30 mouse cellular contexts compared by ENCODE assay signal in the genomic region with DNA sequence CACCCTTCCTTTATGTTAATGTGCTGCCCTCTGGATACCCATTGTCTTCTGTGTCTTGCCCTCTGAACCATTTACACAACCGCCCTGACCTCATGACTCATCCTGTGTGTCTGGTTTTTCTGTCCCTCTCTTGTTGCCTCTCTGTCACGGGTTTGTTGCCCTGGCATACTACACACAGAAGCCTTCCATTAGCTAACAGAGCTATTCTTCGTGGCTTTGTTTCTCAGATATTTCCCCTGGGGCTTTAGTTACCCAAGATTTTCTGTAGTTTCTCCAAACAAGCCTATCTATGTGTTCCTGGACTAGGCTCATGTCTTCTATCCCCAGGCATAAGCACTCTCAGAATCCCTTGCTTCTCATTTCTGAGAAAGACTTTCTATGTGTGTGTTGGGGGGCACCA. TPM values are rescaled to one million over a fixed set of nuclear protein-coding genes. Genes with fewer than 3 reads are reported as not detected.
DNase-seq lines count a peak whose midpoint lies in the region; ATAC-seq and TF ChIP-seq lines count a peak whose summit lies in the region.
"Had no signal": no experiment of that assay in that cellular context is flagged by ENCODE, and none has a peak within 500 bp of the region (broad histone marks: within the 10 kb centered on the region; RNA-seq: fewer than 3 reads in every experiment).

No protein-coding gene starts in this region.

- H3K79me2 ChIP-seq in C2C12 (ENCODE audit: control insufficient read depth, insufficient read depth): no peaks in the 10 kb centered on the region

- peak; percentile 16 to 27 for DNase-seq in lung, adult 18-20 months
- no peak for DNase-seq in lung, postnatal 4 days
- DNase-seq in 3T3-L1 (ENCODE audit: low read depth, low spot score) (peak; percentile 43), adipocyte (ENCODE audit: low spot score) (peak; percentile 78)
- DNase-seq in cerebellum, adult 9-11 months: no peak
- DNase-seq in gastrocnemius, adult 8-10 months (ENCODE audit: low spot score in 2 of 2): no peak
- DNase-seq: adrenal gland, adult 2 months; adrenal gland, postnatal 14 days; cerebellum, adult 11-12 months; cerebellum, adult 8-10 months; cerebellum, postnatal 14 days; gastrocnemius, postnatal 10 days; gastrocnemius, postnatal 36 days; heart, adult 18-20 months; heart, postnatal 10 days; heart, postnatal 4 days; kidney, adult 18-20 months had no signal

- H3K4me3 ChIP-seq in C2C12 (ENCODE audit: insufficient read depth, poor library complexity, severe bottlenecking): no peak overlapping the region
- H3K4me3 ChIP-seq: forebrain, embryonic 12.5 days; forebrain, embryonic 15.5 days; heart, embryonic 12.5 days; heart, embryonic 15.5 days had no signal

- no peaks in the 10 kb centered on the region for H3K79me3 ChIP-seq in C2C12 (ENCODE audit: low read depth)

- H3K27me3 ChIP-seq in C2C12 (ENCODE audit: control insufficient read depth, insufficient read depth, insufficient read length): no peaks in the 10 kb centered on the region
- H3K27me3 ChIP-seq: forebrain, embryonic 12.5 days; forebrain, embryonic 15.5 days; heart, embryonic 12.5 days; heart, embryonic 15.5 days had no signal

- no peak for ATAC-seq in erythroblast, adult 5-6 weeks (replicated peaks; ENCODE audit: low FRiP score, poor library complexity, severe bottlenecking)
- ATAC-seq: forebrain, embryonic 15.5 days; hindbrain, postnatal 0 days; inflammation-experienced regulatory T-cells, adult 6 months; intestine, embryonic 16.5 days; Patski had no signal

- H3ac ChIP-seq in C2C12 (ENCODE audit: control insufficient read depth, insufficient read length, low read depth): no peak overlapping the region

- no peak for TF ChIP-seq CTCF in C2C12 (IDR thresholded peaks at IDR 0.05; ENCODE audit: control insufficient read depth, insufficient read depth, insufficient read length)

- no peaks in the 10 kb centered on the region for H3K36me3 ChIP-seq in C2C12 (ENCODE audit: control insufficient read depth, insufficient read depth)
- H3K36me3 ChIP-seq: forebrain, embryonic 12.5 days; forebrain, embryonic 15.5 days; heart, embryonic 12.5 days; heart, embryonic 15.5 days had no signal

TF ChIP-seq in C2C12, 6 proteins besides CTCF, POLR2A, EP300 and RAD21:
- peak; percentile 64 for TF ChIP-seq CEBPB (IDR thresholded peaks at IDR 0.05; ENCODE audit: low read depth)
- TF ChIP-seq FOSL1 (IDR thresholded peaks at IDR 0.05; ENCODE audit: insufficient read depth, low read length, poor library complexity, severe bottlenecking): no peak
- TF ChIP-seq MYOG (IDR thresholded peaks at IDR 0.05; ENCODE audit: control insufficient read depth, extremely low read depth, insufficient read length): no peak

RNA-seq across cellular contexts. Expression of a gene that starts 21.2 kb away (rescaled TPM):
- 0.07 TPM for polyA plus RNA-seq in C2C12 (2012; fragmentation: generic; extraction: Trizol)
- total RNA-seq in gastrocnemius, adult 8-10 months (2022): not detected
- not detected in 2 replicates for total RNA-seq in erythroblast, adult 5-6 weeks (2015; ENCODE audit: low replicate concordance)
- total RNA-seq in erythroblast, adult 5-6 weeks (2017; ENCODE audit: low replicate concordance): not detected in 2 replicates
- total RNA-seq: adrenal gland, postnatal 14 days; gastrocnemius, postnatal 10 days; gastrocnemius, postnatal 36 days; heart, postnatal 10 days; heart, postnatal 4 days; MEL had no signal
- polyA plus RNA-seq: adrenal gland, adult 2 months; embryonic facial prominence, embryonic 11.5 days; heart, embryonic 12.5 days; heart, embryonic 15.5 days; inflammation-experienced regulatory T-cells, adult 6 months; intestine, embryonic 16.5 days had no signal

RNA-seq across cellular contexts. Expression of a gene that starts 21.5 kb away (rescaled TPM):
- polyA plus RNA-seq in C2C12 (2012; fragmentation: generic; extraction: Trizol): 24.4 TPM
- 10 to 100 TPM; 18.5 to 29.8 (median 24.9) TPM for total RNA-seq in gastrocnemius, adult 8-10 months (2022)
- 11.7 and 16.7 TPM in 2 replicates for total RNA-seq in erythroblast, adult 5-6 weeks (2015; ENCODE audit: low replicate concordance)
- 2.8 and 6.1 TPM in 2 replicates for total RNA-seq in erythroblast, adult 5-6 weeks (2017; ENCODE audit: low replicate concordance)
- total RNA-seq: MEL had no signal

RNA-seq across cellular contexts. Expression of a gene that starts 22.1 kb away (rescaled TPM):
- polyA plus RNA-seq in C2C12 (2012; fragmentation: generic; extraction: Trizol): not detected
- not detected for total RNA-seq in gastrocnemius, adult 8-10 months (2022)
- total RNA-seq in erythroblast, adult 5-6 weeks (2015; ENCODE audit: low replicate concordance): not detected in 2 replicates
- total RNA-seq in erythroblast, adult 5-6 weeks (2017; ENCODE audit: low replicate concordance): not detected in 2 replicates
- total RNA-seq: adrenal gland, adult 2 months; adrenal gland, postnatal 14 days; gastrocnemius, postnatal 10 days; gastrocnemius, postnatal 36 days; heart, adult 18-20 months; heart, postnatal 10 days; heart, postnatal 4 days; MEL had no signal
- polyA plus RNA-seq: adrenal gland, adult 2 months; embryonic facial prominence, embryonic 11.5 days; forebrain, embryonic 12.5 days; forebrain, embryonic 15.5 days; heart, embryonic 12.5 days; heart, embryonic 15.5 days; hindbrain, embryonic 11.5 days; hindbrain, postnatal 0 days; inflammation-experienced regulatory T-cells, adult 6 months; intestine, embryonic 16.5 days; Patski had no signal

Comparison
In these comparisons a context has a peak if more than half of its experiments do, and no peak if none do; other contexts are left out.
1. DNase-seq: peak in lung, adult 18-20 months (2 of 2), 3T3-L1 (single experiment) and adipocyte (single experiment); none in lung, postnatal 4 days (0 of 2), cerebellum, adult 9-11 months (single experiment) and gastrocnemius, adult 8-10 months (0 of 2).